Mouse (Mus musculus): ENCODE measurements around the gene Grrp1.

- TF ChIP-seq POLR2A (IDR thresholded peaks at IDR 0.05; ENCODE audit: extremely low read depth, insufficient read depth, low read length) (no peak), CTCF (IDR thresholded peaks at IDR 0.05; ENCODE audit: extremely low read depth, insufficient read depth, low read length) (no peak)
Measured at GRCm38 (mm10) chr4:134297369-134297768, 43.5 kb upstream of the Grrp1 start.

Measured in cortical plate, adult 2 months (tissue).